Mouse (Mus musculus): Measurements from ENCODE around the gene Glra3. TPM values are rescaled to one million over a fixed set of nuclear protein-coding genes. Genes with fewer than 3 reads are reported as not detected.

The Glra3 gene
- polyA plus RNA-seq, 1 experiment from 2014 or later: 0.03 TPM

GRCm38 (mm10) chr8:56150697-56151096, 210.4 kb downstream of the Glra3 start:
- no peak for ATAC-seq (ENCODE audit: low FRiP score, low read depth)
- 67% methylated on average over 1 of the region's 1 CpGs for WGBS
- Histone ChIP-seq H3K27me3 (no peaks in the 10 kb centered on the region), H3K36me3 (no peaks in the 10 kb centered on the region), H3K4me2 (replicated peaks) (no peak overlapping the region), H3K4me3 (no peak overlapping the region), H3K9me3 (no peaks in the 10 kb centered on the region), H3K27ac (no peak overlapping the region), H3K4me1 (no peaks in the 10 kb centered on the region), H3K9ac (no peak overlapping the region)

- no peak overlapping the region for H3K4me2 ChIP-seq (replicated peaks)
- no peak for ATAC-seq (ENCODE audit: low FRiP score, low read depth)
- H3K9me3 ChIP-seq: no peaks in the 10 kb centered on the region
- H3K27me3 ChIP-seq: no peaks in the 10 kb centered on the region
- no peak overlapping the region for H3K4me3 ChIP-seq
- H3K4me1 ChIP-seq: no peaks in the 10 kb centered on the region
- no peak overlapping the region for H3K27ac ChIP-seq
- 83% methylated on average over 5 of the region's 5 CpGs for WGBS
- H3K9ac ChIP-seq: no peak overlapping the region
- no peaks in the 10 kb centered on the region for H3K36me3 ChIP-seq
Measured at GRCm38 (mm10) chr8:56151574-56151973, 211.3 kb downstream of the Glra3 start.

GRCm38 (mm10) chr8:56158966-56159365, 218.7 kb downstream of the Glra3 start:
- Histone ChIP-seq H3K27ac (no peak overlapping the region), H3K4me1 (no peaks in the 10 kb centered on the region), H3K4me3 (no peak overlapping the region), H3K36me3 (no peaks in the 10 kb centered on the region), H3K9me3 (no peaks in the 10 kb centered on the region), H3K27me3 (no peaks in the 10 kb centered on the region), H3K4me2 (replicated peaks) (no peak overlapping the region), H3K9ac (no peak overlapping the region)
- ATAC-seq (ENCODE audit: low FRiP score, low read depth): no peak
- 49% methylated on average over 2 of the region's 2 CpGs for WGBS

Other genes starting within 250 kb of the Glra3 start
- gene Adam29, start 33.5 kb upstream of the Glra3 start, polyA plus RNA-seq (2015; fragmentation: Nextera tagmentation; extraction: Ambion mirVana): not detected in 2 replicates

Data from limb, embryonic 13.5 days (tissue).